Mouse (Mus musculus): Measurements from ENCODE around the gene AC131692.1. TPM values are rescaled to one million over a fixed set of nuclear protein-coding genes. Genes with fewer than 3 reads are reported as not detected.

AC131692.1 gene
- polyA plus RNA-seq, 1 experiment from 2014 or later, result not detected

DNA sequence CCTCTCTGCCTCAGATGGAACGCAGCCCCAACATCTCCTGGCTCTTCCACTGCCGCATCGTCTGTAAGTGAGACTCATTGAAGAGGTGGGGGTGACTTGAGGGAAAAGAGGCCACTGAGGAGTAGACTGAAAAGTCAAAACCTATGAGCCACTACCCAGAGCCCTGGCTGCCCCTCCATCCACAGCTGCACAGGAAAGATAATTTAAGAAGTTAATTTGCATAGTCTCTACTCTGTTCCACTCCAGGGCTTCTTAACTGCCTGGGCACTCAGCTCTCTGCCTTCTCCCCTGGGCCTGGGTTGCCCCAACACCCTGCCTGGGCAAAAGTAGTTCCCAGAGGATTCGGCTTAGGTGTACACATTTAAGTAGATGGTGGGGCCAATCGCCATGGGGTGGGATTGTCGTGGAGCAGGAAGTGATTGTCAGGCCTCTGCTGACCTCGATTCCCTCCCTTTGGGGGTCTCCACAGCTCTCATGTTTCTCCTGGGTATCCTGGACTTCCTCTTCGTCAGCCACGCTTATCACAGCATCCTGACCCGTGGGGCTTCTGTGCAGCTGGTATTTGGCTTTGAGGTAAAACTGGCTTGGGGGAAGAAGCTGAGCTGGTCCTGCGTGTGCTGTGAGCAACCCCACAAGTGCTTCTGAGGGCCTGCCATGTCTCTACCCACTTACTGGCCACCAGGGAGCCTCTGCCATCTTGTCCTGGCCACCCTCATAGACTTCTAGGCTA is 45.4 kb upstream of the AC131692.1 start:
- Histone ChIP-seq H3K36me3 (ENCODE audit: insufficient read depth, low read length) (peaks cover 43% of the 10 kb centered on the region), H3K9me3 (ENCODE audit: low read length) (no peaks in the 10 kb centered on the region), H3K27ac (ENCODE audit: low read length) (no peak overlapping the region), H3K4me1 (ENCODE audit: insufficient read depth, low read depth, low read length) (peaks cover 6% of the 10 kb centered on the region; the same call in 1 of the 2 replicates), H3K27me3 (replicated peaks; ENCODE audit: insufficient read depth, low read length) (no peaks in the 10 kb centered on the region), H3K4me2 (replicated peaks; ENCODE audit: low read depth, low read length) (no peak overlapping the region), H3K4me3 (ENCODE audit: low read depth, low read length) (no peak overlapping the region), H3K9ac (replicated peaks; ENCODE audit: low read depth) (no peak overlapping the region)
- no peak for TF ChIP-seq CTCF (IDR thresholded peaks at IDR 0.05)
- no peak for TF ChIP-seq EP300 (IDR thresholded peaks at IDR 0.05)
- WGBS, result 82% methylated on average over 11 of the region's 11 CpGs
- no peak for ATAC-seq
- DNase-seq (ENCODE audit: low spot score), result no peak

DNA sequence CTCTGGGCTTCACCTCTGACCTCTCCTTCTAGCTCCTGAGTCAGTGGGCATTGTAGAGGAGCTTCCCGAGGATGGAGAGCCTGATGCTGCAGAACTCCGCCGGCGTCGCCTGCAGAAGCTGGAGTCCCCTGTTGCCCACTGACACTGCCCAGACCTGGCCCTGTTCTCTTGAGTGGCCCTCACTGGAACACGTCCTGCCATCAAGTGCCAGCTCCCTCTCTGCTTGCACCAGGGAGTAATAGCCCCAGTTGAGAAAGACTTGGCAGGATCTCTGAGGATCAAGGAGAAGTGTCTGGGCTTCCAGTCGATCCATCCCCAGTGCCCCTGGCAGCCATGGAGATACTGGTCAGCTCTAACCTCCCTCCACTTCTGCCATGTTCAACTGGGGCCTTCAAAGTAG is 41.7 kb upstream of the AC131692.1 start:
- H3K36me3 ChIP-seq (ENCODE audit: insufficient read depth, low read length), result peaks cover 53% of the 10 kb centered on the region
- H3K27ac ChIP-seq (ENCODE audit: low read length), result no peak overlapping the region
- WGBS, result 71% methylated on average over 7 of the region's 7 CpGs
- H3K4me1 ChIP-seq (ENCODE audit: insufficient read depth, low read depth, low read length), result peaks cover 7% of the 10 kb centered on the region
- H3K9me3 ChIP-seq (ENCODE audit: low read length), result no peaks in the 10 kb centered on the region
- ATAC-seq (no peak), DNase-seq (ENCODE audit: low spot score) (no peak)
- no peak overlapping the region for H3K4me3 ChIP-seq (ENCODE audit: low read depth, low read length)
- no peak for TF ChIP-seq CTCF (IDR thresholded peaks at IDR 0.05)
- TF ChIP-seq EP300 (IDR thresholded peaks at IDR 0.05), result no peak
- H3K9ac ChIP-seq (replicated peaks; ENCODE audit: low read depth), result no peak overlapping the region
- H3K27me3 ChIP-seq (replicated peaks; ENCODE audit: insufficient read depth, low read length), result no peaks in the 10 kb centered on the region
- H3K4me2 ChIP-seq (replicated peaks; ENCODE audit: low read depth, low read length), result no peak overlapping the region

DNA sequence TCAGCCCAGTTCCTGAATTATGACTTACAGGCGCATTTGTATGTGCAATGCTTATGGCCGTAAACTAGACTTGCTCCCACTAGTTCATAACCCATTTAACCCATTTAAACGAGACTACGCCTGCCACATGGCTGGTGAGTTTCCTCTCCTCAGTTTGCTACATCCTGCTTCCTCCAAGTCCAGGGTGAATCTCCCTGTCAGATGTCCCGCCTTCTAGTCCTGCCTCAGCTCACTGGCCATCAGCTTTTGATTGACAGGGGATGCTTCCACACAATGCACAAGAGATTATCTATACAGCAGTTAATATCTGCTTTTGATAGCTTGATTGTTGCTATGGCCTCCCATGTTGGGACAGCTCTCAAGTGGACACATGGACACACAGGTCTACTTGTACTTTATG is 39.9 kb upstream of the AC131692.1 start:
- no peak overlapping the region for H3K27ac ChIP-seq (ENCODE audit: low read length)
- H3K9ac ChIP-seq (replicated peaks; ENCODE audit: low read depth), result no peak overlapping the region
- H3K4me3 ChIP-seq (ENCODE audit: low read depth, low read length), result no peak overlapping the region
- TF ChIP-seq CTCF (IDR thresholded peaks at IDR 0.05), result no peak
- TF ChIP-seq EP300 (IDR thresholded peaks at IDR 0.05), result no peak
- ATAC-seq, result no peak
- no peaks in the 10 kb centered on the region for H3K9me3 ChIP-seq (ENCODE audit: low read length)
- no peak overlapping the region for H3K4me2 ChIP-seq (replicated peaks; ENCODE audit: low read depth, low read length)
- peaks cover 7% of the 10 kb centered on the region for H3K4me1 ChIP-seq (ENCODE audit: insufficient read depth, low read depth, low read length)
- peaks cover 51% of the 10 kb centered on the region for H3K36me3 ChIP-seq (ENCODE audit: insufficient read depth, low read length)
- 72% methylated on average over 5 of the region's 5 CpGs for WGBS
- DNase-seq (ENCODE audit: low spot score), result no peak
- H3K27me3 ChIP-seq (replicated peaks; ENCODE audit: insufficient read depth, low read length), result no peaks in the 10 kb centered on the region

DNA sequence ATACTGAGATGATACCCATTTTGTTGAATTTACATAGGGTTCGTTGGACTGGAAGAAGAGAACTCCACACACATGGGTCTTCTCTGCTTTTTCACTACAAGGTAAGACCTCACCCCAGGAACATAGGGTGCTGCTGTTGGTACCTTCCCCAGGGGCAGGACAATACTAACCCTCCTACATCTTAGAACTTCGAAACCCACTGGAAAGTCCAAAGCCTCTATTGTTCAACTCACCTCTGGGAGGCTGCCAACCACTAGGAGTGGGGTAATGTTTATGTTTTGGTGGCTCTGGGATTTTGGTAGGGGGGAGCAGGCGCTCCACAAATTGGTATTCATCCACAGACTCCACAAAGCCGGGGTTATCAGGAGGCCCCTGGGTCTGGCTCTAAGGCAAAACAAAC is 37.5 kb upstream of the AC131692.1 start:
- peak overlapping the region; percentile 71 for H3K4me2 ChIP-seq (replicated peaks; ENCODE audit: low read depth, low read length)
- ATAC-seq (no peak), DNase-seq (ENCODE audit: low spot score) (no peak)
- WGBS, result 40% methylated on average over 4 of the region's 4 CpGs
- H3K27me3 ChIP-seq (replicated peaks; ENCODE audit: insufficient read depth, low read length), result no peaks in the 10 kb centered on the region
- H3K4me1 ChIP-seq (ENCODE audit: insufficient read depth, low read depth, low read length), result peaks cover 8% of the 10 kb centered on the region
- H3K36me3 ChIP-seq (ENCODE audit: insufficient read depth, low read length), result peaks cover 31% of the 10 kb centered on the region
- no peak for TF ChIP-seq CTCF (IDR thresholded peaks at IDR 0.05)
- no peak for TF ChIP-seq EP300 (IDR thresholded peaks at IDR 0.05)
- H3K27ac ChIP-seq (ENCODE audit: low read length), result no peak overlapping the region
- H3K9me3 ChIP-seq (ENCODE audit: low read length), result no peaks in the 10 kb centered on the region
- H3K4me3 ChIP-seq (ENCODE audit: low read depth, low read length), result no peak overlapping the region
- no peak overlapping the region; the same call in 1 of the 2 replicates for H3K9ac ChIP-seq (replicated peaks; ENCODE audit: low read depth)

DNA sequence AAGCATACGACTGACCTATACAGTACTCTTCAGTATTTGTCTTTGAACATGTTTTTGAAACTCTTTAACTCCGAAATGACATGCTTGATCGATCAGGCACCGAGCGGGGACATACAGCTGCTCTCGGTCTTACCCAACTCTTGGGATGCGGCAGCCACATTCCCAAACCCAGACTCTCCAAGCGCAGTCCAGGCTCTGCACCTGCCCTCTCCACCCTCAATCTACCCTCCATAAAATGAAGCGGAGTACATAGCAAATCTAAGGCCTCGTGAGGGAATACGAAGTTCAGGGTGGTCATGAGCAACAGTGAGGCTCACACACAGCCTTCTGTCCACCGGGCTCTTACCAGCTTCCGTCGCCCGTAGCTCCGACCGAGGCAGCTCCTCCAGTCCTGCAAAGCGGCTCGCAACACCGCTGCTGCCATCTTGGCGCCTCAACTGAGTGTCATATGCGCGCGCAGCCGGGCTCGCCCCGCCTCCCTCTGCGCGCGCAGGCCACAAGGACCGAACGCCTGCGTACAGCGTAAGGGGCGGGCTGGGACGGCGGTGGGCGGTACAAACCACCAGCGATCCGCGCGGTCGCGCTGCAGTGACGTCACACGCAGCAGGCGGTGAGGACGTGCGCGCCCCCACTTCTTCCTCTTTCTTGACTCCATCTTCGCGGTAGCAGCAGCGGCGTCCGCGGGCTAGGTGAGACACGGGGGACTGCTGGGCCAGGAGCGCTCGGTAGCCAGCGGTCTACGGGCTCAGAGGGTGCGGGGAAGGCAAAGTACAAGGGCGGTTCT is 36.7 kb upstream of the AC131692.1 start, which contains the start of the genes Mrpl49 and Fau:
Gene Mrpl49, minus strand, starts transcription at position 473 of the 784 bp plus-strand sequence.
Gene Fau, plus strand, starts transcription at position 532 of the 784 bp plus-strand sequence.
- peaks cover 23% of the 10 kb centered on the region for H3K36me3 ChIP-seq (ENCODE audit: insufficient read depth, low read length)
- ATAC-seq (peak; percentile 90), DNase-seq (ENCODE audit: low spot score) (peak; percentile 98)
- peak within 1 kb of the TSS; percentile 73 for H3K4me3 ChIP-seq (ENCODE audit: low read depth, low read length)
- no peak for TF ChIP-seq EP300 (IDR thresholded peaks at IDR 0.05)
- H3K9me3 ChIP-seq (ENCODE audit: low read length), result no peaks in the 10 kb centered on the region
- peak within 1 kb of the TSS; percentile 71 for H3K4me2 ChIP-seq (replicated peaks; ENCODE audit: low read depth, low read length)
- peak within 1 kb of the TSS; percentile 71 for H3K27ac ChIP-seq (ENCODE audit: low read length)
- 1% methylated on average over 55 of the region's 63 CpGs for WGBS
- peak within 1 kb of the TSS; percentile 76 for H3K9ac ChIP-seq (replicated peaks; ENCODE audit: low read depth)
- no peaks in the 10 kb centered on the region for H3K27me3 ChIP-seq (replicated peaks; ENCODE audit: insufficient read depth, low read length)
- H3K4me1 ChIP-seq (ENCODE audit: insufficient read depth, low read depth, low read length), result peaks cover 15% of the 10 kb centered on the region

DNA sequence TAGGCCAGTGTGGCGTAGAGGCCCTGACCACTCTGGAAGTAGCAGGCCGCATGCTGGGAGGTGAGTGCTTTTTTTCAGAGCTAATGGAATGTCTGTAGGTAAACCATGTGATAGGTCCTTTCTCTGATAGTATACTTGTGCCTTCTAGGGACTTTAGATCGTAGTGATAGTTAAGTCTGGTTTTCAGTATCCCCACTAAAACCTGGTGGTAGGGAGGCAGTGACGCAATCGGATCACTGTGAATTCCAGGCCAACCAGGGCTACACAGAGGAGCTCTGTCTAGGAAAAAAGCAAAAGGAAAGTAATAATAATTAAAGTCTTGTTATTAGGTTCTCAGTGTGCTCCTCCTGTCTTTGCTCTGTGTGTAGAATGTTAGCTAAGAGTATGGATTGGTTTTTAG is 35.7 kb upstream of the AC131692.1 start:
- Histone ChIP-seq H3K4me3 (ENCODE audit: low read depth, low read length) (peak overlapping the region; percentile 73), H3K9me3 (ENCODE audit: low read length) (no peaks in the 10 kb centered on the region), H3K27me3 (replicated peaks; ENCODE audit: insufficient read depth, low read length) (no peaks in the 10 kb centered on the region), H3K9ac (replicated peaks; ENCODE audit: low read depth) (peak overlapping the region; percentile 76), H3K27ac (ENCODE audit: low read length) (peak overlapping the region; percentile 71; the same call in 1 of the 2 replicates), H3K36me3 (ENCODE audit: insufficient read depth, low read length) (peaks cover 13% of the 10 kb centered on the region), H3K4me2 (replicated peaks; ENCODE audit: low read depth, low read length) (peak overlapping the region; percentile 60), H3K4me1 (ENCODE audit: insufficient read depth, low read depth, low read length) (peaks cover 15% of the 10 kb centered on the region)
- WGBS, result 24% methylated on average over 5 of the region's 5 CpGs
- ATAC-seq (no peak), DNase-seq (ENCODE audit: low spot score) (no peak)
- TF ChIP-seq CTCF (IDR thresholded peaks at IDR 0.05) (no peak), EP300 (IDR thresholded peaks at IDR 0.05) (no peak)

Measured in lung, postnatal 0 days (tissue).